Mouse (Mus musculus) liver, embryonic 13.5 days (tissue): ENCODE measurements around the gene Tspan9. TPM values are rescaled to one million over a fixed set of nuclear protein-coding genes. Genes with fewer than 3 reads are reported as not detected.

ENCODE experiments used
- ATAC-seq: fragments of 200-750 bp; cut with Nextera tagmentation; 2 replicates; pipeline ENCODE4 v1.8.0; 2017; ENCODE audit warnings: low read depth, mild to moderate bottlenecking, moderate number of reproducible peaks, moderate library complexity
- DNase-seq: peaks from one replicate; pipeline ENCODE4 v3.0.0; 2022
- H3K27ac ChIP-seq: fragments of 300-500 bp; sonication (generic); 2 replicates; pipeline ENCODE4 v1.5.1; 2015; ENCODE audit warnings: moderate library complexity, mild to moderate bottlenecking, inconsistent platforms
- H3K27me3 ChIP-seq: fragments of 300-500 bp; sonication (generic); 2 replicates; pipeline ENCODE4 v1.6.1; 2015; ENCODE audit warnings: mild to moderate bottlenecking, inconsistent platforms
- H3K36me3 ChIP-seq: fragments of 300-500 bp; sonication (generic); 2 replicates; pipeline ENCODE4 v1.6.1; 2015; ENCODE audit warnings: mild to moderate bottlenecking, inconsistent platforms
- H3K4me1 ChIP-seq: fragments of 300-500 bp; sonication (generic); replicated peaks from 2 replicates; pipeline ENCODE4 v1.6.1; 2015; ENCODE audit warnings: inconsistent platforms
- H3K4me2 ChIP-seq: fragments of 300-500 bp; sonication (generic); 2 replicates; pipeline ENCODE4 v1.6.1; 2015; ENCODE audit warnings: inconsistent platforms, mild to moderate bottlenecking, moderate library complexity
- H3K4me3 ChIP-seq: fragments of 300-500 bp; sonication (generic); replicated peaks from 2 replicates; pipeline ENCODE4 v1.5.1; 2015; ENCODE audit warnings: mild to moderate bottlenecking, inconsistent platforms
- H3K9ac ChIP-seq: fragments of 300-500 bp; sonication (generic); 2 replicates; pipeline ENCODE4 v1.6.1; 2015; ENCODE audit warnings: mild to moderate bottlenecking, inconsistent platforms
- H3K9me3 ChIP-seq: fragments of 300-500 bp; sonication (generic); replicated peaks from 2 replicates; pipeline ENCODE4 v1.6.1; 2016; ENCODE audit warnings: inconsistent platforms
- WGBS: fragments of 180-500 bp; shearing (Covaris S2); methylation state at CpG from one replicate; pipeline ENCODE4 v1.1.7; 2015; ENCODE audit not compliant: insufficient replicate concordance; 5-methylcytosine and 5-hydroxymethylcytosine counted together
- polyA plus RNA-seq: library from polyadenylated mRNA; unstranded; fragments of >200 nt; fragmentation: Nextera tagmentation; extraction: Ambion mirVana; gene quantifications from 2 replicates; pipeline ENCODE4 v1.2.1, GENCODE M21; 2015

Tspan9 gene
- polyA plus RNA-seq, 1 experiment from 2014 or later, result 16.9 TPM

DNA sequence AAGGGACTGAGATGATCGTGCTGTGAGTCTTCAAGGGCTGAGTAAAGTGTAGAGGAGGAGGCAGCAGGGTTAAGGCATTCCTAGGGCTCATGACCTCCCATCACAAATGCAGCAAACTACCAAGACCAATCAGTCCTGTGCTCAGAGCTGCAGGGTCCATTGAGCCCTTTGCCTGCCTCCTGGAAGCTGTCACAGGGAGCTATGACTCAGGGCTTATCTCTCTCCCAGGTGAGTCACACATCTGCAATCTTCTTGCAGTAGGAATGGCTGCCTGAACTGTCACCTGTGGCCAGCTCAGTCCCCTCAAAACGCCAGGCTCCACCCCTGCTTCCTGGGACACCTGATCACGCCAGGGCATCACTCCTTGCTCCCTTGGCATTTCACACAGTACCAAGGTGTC lies 208.3 kb downstream of the Tspan9 start:
- H3K4me2 ChIP-seq, result no peak overlapping the region
- H3K9ac ChIP-seq, result no peak overlapping the region
- H3K4me1 ChIP-seq, result no peaks in the 10 kb centered on the region
- H3K27me3 ChIP-seq, result no peaks in the 10 kb centered on the region
- ATAC-seq (no peak), DNase-seq (no peak)
- H3K36me3 ChIP-seq, result no peaks in the 10 kb centered on the region
- no peaks in the 10 kb centered on the region for H3K9me3 ChIP-seq
- H3K4me3 ChIP-seq, result no peak overlapping the region
- 38% methylated on average over 3 of the region's 3 CpGs for WGBS
- H3K27ac ChIP-seq, result no peak overlapping the region

DNA sequence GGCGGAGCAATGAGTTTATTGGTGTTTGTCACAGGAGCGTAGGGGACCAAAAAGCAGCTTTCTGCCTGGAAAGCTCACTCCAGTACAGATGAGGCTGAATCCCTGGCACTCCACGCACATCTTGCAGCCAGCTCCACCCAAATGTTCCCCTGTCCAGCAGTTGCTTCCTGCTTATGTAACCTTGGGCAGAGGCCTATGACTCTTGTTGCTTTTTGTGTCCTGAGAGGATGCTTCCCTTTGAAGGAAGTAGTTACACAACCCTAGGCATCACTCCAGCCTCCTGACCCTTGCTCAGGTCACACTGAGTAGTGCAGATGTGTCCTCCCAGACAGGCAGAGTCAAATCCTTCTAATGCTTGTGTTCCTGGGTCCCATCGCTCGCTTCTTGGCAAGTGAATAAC lies 209.6 kb downstream of the Tspan9 start:
- Histone ChIP-seq H3K4me1 (no peaks in the 10 kb centered on the region), H3K9ac (no peak overlapping the region), H3K9me3 (no peaks in the 10 kb centered on the region), H3K4me3 (no peak overlapping the region), H3K27me3 (no peaks in the 10 kb centered on the region), H3K36me3 (no peaks in the 10 kb centered on the region), H3K27ac (no peak overlapping the region), H3K4me2 (no peak overlapping the region)
- DNase-seq (no peak), ATAC-seq (no peak)
- WGBS, result 69% methylated on average over 5 of the region's 5 CpGs

DNA sequence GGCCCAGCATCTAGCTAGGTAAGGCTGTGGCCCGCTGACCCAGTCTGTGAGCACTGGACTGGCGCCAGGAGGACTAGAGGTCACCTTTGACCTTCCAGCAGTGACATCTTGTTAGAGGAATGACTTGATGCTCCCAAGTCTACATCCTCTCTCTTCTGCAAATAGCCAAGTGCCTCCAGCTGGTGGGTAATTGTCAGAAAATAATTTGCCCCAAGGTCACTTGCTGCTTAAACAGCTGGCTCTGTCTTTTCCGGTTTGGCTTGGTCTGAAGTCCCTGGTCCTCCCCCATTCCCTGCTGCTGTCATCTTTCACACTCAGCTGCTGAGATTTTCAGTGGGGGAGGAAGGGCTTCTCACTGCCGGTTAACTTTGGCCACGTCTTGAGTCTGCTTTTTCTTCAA lies 210.7 kb downstream of the Tspan9 start:
- Histone ChIP-seq H3K27ac (no peak overlapping the region), H3K27me3 (no peaks in the 10 kb centered on the region), H3K4me2 (no peak overlapping the region), H3K4me1 (no peaks in the 10 kb centered on the region), H3K4me3 (no peak overlapping the region), H3K9ac (no peak overlapping the region), H3K9me3 (no peaks in the 10 kb centered on the region), H3K36me3 (no peaks in the 10 kb centered on the region)
- 44% methylated on average over 5 of the region's 5 CpGs for WGBS
- no peak for ATAC-seq
- DNase-seq, result no peak

DNA sequence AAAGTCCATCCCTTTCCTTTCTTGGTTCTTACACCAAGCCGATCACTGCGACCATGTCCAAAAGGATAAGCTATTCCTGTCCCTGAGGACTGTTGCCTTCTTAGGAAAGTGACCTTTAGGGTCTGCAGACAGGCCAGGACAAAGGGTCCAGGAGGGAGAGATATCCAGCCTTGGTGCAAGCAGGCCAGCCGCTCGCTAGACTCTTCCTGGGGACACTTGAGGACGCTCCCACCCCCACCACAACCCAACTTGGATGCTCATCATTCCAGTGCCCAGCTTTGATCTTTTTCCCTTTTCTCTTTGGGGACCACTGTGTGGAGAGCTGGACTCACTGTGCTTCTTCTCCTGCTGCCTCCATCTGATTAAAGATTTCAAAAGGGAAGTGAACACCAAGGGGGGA lies 214.7 kb downstream of the Tspan9 start:
- Histone ChIP-seq H3K36me3 (no peaks in the 10 kb centered on the region), H3K9ac (no peak overlapping the region), H3K4me2 (no peak overlapping the region), H3K27ac (no peak overlapping the region), H3K4me1 (no peaks in the 10 kb centered on the region), H3K27me3 (no peaks in the 10 kb centered on the region), H3K4me3 (no peak overlapping the region), H3K9me3 (no peaks in the 10 kb centered on the region)
- ATAC-seq (no peak), DNase-seq (no peak)
- 73% methylated on average over 5 of the region's 5 CpGs for WGBS

DNA sequence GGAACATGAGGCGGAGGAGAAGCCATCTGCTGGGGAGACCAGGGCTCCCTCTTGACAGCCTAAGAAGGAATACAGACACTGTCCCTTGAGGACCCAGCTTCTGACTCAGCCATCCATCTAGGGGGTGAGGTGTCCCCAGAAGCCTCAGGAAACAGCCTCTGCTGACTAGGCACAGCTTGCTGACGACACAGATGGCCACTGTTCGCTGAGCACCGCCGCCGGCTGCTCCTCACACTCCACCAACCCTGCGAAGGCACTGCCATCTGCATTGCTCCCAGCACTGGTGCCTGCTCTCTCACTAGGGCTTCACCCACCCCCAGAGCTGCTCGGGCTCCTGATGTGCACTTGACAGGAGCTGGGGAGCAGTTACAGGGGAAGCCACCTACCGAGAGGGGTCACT lies 217.5 kb downstream of the Tspan9 start:
- Histone ChIP-seq H3K27ac (no peak overlapping the region), H3K9me3 (no peaks in the 10 kb centered on the region), H3K27me3 (peaks cover 3% of the 10 kb centered on the region; the same call in 1 of the 2 replicates), H3K36me3 (no peaks in the 10 kb centered on the region), H3K4me2 (no peak overlapping the region), H3K4me1 (no peaks in the 10 kb centered on the region), H3K4me3 (no peak overlapping the region), H3K9ac (no peak overlapping the region)
- ATAC-seq, result no peak
- no peak for DNase-seq
- 60% methylated on average over 9 of the region's 9 CpGs for WGBS

DNA sequence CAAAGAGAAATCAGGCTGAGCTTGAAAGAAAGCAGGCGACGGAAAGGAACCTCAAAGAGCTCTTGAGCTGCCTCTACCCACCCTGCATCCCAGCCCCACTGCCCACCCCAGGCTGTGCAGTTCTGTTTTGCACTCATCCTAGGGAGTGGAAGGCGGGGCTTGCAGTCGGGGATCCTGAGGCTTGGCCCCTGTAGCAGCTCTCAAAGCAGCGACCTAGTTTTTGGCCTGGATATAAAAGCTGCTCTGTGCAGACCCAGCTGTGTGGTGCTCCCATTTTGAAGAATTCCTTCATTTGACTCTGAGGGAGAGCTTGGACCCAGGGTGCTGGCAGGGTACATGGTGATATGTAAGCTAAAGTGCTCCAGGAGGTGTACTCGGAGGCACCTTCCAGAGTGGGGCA lies 218.6 kb downstream of the Tspan9 start:
- Histone ChIP-seq H3K4me2 (no peak overlapping the region), H3K9me3 (no peaks in the 10 kb centered on the region), H3K9ac (no peak overlapping the region), H3K27ac (no peak overlapping the region), H3K4me3 (no peak overlapping the region), H3K27me3 (peaks cover 3% of the 10 kb centered on the region; the same call in 1 of the 2 replicates), H3K4me1 (no peaks in the 10 kb centered on the region), H3K36me3 (no peaks in the 10 kb centered on the region)
- ATAC-seq, result no peak
- DNase-seq, result no peak
- WGBS, result 62% methylated on average over 6 of the region's 6 CpGs

DNA sequence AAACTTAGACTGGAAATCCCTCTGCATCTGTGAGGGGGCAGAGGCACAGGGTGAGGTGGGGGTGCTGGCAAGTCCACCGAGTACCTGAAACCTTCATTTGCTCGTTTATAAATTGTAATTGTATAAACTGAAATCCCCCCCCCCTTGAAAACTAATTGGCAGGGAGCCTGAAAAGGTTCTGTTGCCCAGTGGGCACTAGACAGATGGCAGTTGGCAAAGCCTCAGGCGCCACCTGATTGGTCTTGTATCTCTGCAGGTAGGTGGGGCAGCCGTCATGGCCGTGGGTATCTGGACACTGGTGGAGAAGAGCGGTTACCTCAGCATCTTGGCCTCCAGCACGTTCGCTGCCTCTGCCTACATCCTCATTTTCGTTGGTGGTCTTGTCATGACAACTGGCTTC lies 220.1 kb downstream of the Tspan9 start:
- H3K27me3 ChIP-seq, result peaks cover 3% of the 10 kb centered on the region; the same call in 1 of the 2 replicates
- 64% methylated on average over 9 of the region's 9 CpGs for WGBS

DNA sequence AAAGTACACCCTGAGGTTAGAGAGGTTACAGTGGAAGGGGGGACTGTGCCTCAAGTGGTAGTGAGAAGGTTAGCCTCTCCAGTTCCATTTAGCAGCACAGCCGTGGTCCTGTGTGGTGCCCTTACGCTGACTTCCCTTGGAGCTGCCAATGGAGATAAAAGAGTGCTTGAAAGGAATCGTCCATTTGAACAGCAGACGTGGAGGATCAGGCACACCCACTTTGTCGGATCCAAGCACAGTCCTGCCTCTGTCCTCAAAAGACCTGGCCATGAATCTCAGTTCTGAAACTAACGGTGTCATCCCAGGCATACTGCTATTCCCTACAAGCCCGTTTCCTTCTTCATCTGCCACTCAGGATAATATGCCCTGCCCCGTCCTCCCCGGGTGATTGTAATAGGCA lies 221.4 kb downstream of the Tspan9 start:
- Histone ChIP-seq H3K36me3 (no peaks in the 10 kb centered on the region), H3K4me1 (no peaks in the 10 kb centered on the region), H3K27me3 (peaks cover 3% of the 10 kb centered on the region; the same call in 1 of the 2 replicates), H3K9ac (no peak overlapping the region), H3K4me2 (no peak overlapping the region), H3K27ac (no peak overlapping the region), H3K4me3 (no peak overlapping the region), H3K9me3 (no peaks in the 10 kb centered on the region)
- DNase-seq (no peak), ATAC-seq (no peak)
- 58% methylated on average over 9 of the region's 9 CpGs for WGBS

More for the DNA sequence above, 220.1 kb downstream of the Tspan9 start:
- Histone ChIP-seq H3K4me3 (no peak overlapping the region), H3K9me3 (no peaks in the 10 kb centered on the region), H3K36me3 (no peaks in the 10 kb centered on the region), H3K4me1 (no peaks in the 10 kb centered on the region), H3K4me2 (no peak overlapping the region), H3K27ac (no peak overlapping the region), H3K9ac (no peak overlapping the region)
- no peak for DNase-seq
- ATAC-seq, result no peak

DNA sequence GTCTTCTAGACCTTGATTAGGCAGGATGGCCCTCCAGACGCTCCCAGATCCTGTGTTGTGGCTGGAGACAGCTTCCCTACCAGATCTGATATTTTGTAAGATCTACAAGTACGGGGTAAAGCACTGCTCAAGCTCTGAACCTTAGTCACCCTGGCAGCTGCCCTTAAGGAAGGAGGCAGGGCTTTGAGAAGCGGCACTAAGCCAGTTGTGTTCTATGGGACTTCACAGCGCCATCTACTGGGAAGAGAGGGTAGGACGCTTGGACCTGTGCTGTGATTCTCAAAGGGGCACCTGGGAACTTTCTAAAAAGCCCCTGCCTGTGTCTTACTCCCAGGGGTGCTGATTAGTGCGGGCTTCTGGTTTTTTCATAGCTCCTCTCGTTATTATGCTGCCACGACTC lies 222.7 kb downstream of the Tspan9 start:
- DNase-seq (peak; percentile 4), ATAC-seq (no peak)
- no peak overlapping the region for H3K4me2 ChIP-seq
- H3K4me1 ChIP-seq, result no peaks in the 10 kb centered on the region
- H3K4me3 ChIP-seq, result no peak overlapping the region
- H3K9ac ChIP-seq, result no peak overlapping the region
- H3K27ac ChIP-seq, result no peak overlapping the region
- no peaks in the 10 kb centered on the region for H3K9me3 ChIP-seq
- no peaks in the 10 kb centered on the region for H3K36me3 ChIP-seq
- WGBS, result 4% methylated on average over 8 of the region's 8 CpGs
- peaks cover 3% of the 10 kb centered on the region; the same call in 1 of the 2 replicates for H3K27me3 ChIP-seq

DNA sequence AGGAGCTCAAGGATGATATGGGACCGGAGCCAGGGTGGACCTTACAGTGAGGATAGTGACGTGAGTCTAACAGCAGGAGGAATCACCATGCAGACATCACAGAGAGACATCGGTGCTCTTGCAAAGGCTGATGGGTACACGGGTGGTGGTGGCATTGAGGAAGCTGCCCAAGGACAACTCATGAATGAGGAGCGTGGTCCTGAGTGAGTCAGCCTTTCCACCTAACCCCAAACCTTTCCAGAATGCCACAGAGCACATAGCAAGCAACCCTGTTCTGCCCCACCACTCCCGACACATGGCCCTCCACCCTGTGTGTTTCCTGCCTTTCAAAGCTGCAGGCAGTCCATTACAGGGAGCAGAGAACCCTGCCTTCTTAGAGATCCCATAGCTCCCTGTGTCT lies 223.9 kb downstream of the Tspan9 start:
- no peak overlapping the region for H3K9ac ChIP-seq
- H3K9me3 ChIP-seq, result no peaks in the 10 kb centered on the region
- no peak for DNase-seq
- no peaks in the 10 kb centered on the region for H3K4me1 ChIP-seq
- H3K36me3 ChIP-seq, result no peaks in the 10 kb centered on the region
- H3K27me3 ChIP-seq, result peaks cover 3% of the 10 kb centered on the region; the same call in 1 of the 2 replicates
- no peak overlapping the region for H3K4me2 ChIP-seq
- no peak overlapping the region for H3K27ac ChIP-seq
- no peak for ATAC-seq
- WGBS, result 59% methylated on average over 6 of the region's 6 CpGs
- H3K4me3 ChIP-seq, result no peak overlapping the region

DNA sequence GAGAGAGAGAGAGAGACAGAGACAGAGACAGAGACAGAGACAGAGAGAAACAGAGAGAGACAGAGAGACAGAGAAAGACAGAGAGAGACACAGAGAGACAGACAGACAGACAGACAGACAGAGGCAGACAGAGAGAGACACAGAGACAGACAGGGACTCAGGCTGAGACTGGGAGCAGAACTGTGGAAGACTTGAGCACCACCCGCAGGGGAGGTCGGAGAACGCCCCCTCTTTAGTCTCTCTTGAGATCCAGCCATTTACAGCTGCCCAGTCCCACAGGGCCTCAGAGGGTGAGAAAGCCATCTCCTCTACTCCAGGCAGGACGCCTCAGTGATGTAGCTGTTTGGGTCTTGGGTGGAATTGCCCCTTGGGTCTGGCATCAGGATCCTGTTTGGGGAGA lies 225.7 kb downstream of the Tspan9 start:
- no peak overlapping the region for H3K4me2 ChIP-seq
- no peak for ATAC-seq

DNA sequence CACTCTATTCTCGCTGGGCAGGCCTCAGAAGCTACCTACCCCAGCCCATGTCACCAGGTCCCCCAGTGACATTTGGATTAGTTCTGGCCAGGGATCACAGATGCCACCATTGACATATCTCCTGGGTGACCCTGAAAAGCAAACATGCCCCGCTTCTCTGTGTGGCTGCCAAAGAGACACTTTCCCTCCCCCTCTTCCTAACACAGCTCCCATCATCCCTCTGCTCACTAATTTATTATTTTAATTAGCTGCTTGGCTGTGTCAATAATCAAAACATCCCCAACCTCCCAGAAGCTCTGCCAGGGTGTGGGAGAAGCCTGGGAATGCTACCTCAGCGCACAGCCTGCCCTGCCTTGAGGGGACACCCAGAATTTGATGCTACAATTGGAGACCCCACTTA lies 226.4 kb downstream of the Tspan9 start:
- H3K27ac ChIP-seq, result no peak overlapping the region
- H3K36me3 ChIP-seq, result no peaks in the 10 kb centered on the region
- WGBS, result 52% methylated on average over 3 of the region's 3 CpGs
- no peak for ATAC-seq
- no peaks in the 10 kb centered on the region for H3K9me3 ChIP-seq
- no peaks in the 10 kb centered on the region for H3K27me3 ChIP-seq
- 0 out of 2 replicates have a peak, but pooled peaks cover 2% of the 10 kb centered on the region for H3K4me1 ChIP-seq
- DNase-seq, result no peak
- H3K4me3 ChIP-seq, result no peak overlapping the region
- no peak overlapping the region for H3K9ac ChIP-seq
- no peak overlapping the region for H3K4me2 ChIP-seq

More for the DNA sequence above, 225.7 kb downstream of the Tspan9 start:
- Histone ChIP-seq H3K9ac (no peak overlapping the region), H3K27me3 (peaks cover 3% of the 10 kb centered on the region; the same call in 1 of the 2 replicates), H3K4me1 (no peaks in the 10 kb centered on the region), H3K9me3 (no peaks in the 10 kb centered on the region), H3K27ac (no peak overlapping the region), H3K36me3 (no peaks in the 10 kb centered on the region), H3K4me3 (no peak overlapping the region)
- WGBS, result 57% methylated on average over 4 of the region's 4 CpGs
- no peak for DNase-seq
